Mouse (Mus musculus): ENCODE data around the gene Kctd7. TPM values are rescaled to one million over a fixed set of nuclear protein-coding genes. Genes with fewer than 3 reads are reported as not detected.

Gene Kctd7
- polyA plus RNA-seq, 1 experiment, result 8.7 TPM

GRCm38 (mm10) chr5:130117932-130118331, 26.7 kb upstream of the Kctd7 start:
- TF ChIP-seq CTCF (IDR thresholded peaks at IDR 0.05; ENCODE audit: extremely low read depth, insufficient read depth, low read length) (no peak), POLR2A (IDR thresholded peaks at IDR 0.05; ENCODE audit: extremely low read depth, insufficient read depth, low read length) (no peak)
- Histone ChIP-seq H3K4me1 (ENCODE audit: control insufficient read depth, insufficient read depth, low read length) (peaks cover 2% of the 10 kb centered on the region), H3K4me3 (ENCODE audit: insufficient read depth, low read length) (no peak overlapping the region), H3K27ac (ENCODE audit: insufficient read depth, low read length) (0 out of 2 replicates have a peak overlapping the region, but pooled peaks have one; percentile 37)

GRCm38 (mm10) chr5:130119236-130119635, 25.4 kb upstream of the Kctd7 start:
- H3K4me3 ChIP-seq (ENCODE audit: insufficient read depth, low read length), result no peak overlapping the region
- H3K27ac ChIP-seq (ENCODE audit: insufficient read depth, low read length), result no peak overlapping the region
- TF ChIP-seq CTCF (IDR thresholded peaks at IDR 0.05; ENCODE audit: extremely low read depth, insufficient read depth, low read length) (no peak), POLR2A (IDR thresholded peaks at IDR 0.05; ENCODE audit: extremely low read depth, insufficient read depth, low read length) (no peak)
- H3K4me1 ChIP-seq (ENCODE audit: control insufficient read depth, insufficient read depth, low read length), result peaks cover 2% of the 10 kb centered on the region

- no peak overlapping the region for H3K27ac ChIP-seq (ENCODE audit: insufficient read depth, low read length)
These were observed 24.5 kb upstream of the Kctd7 start for GRCm38 (mm10) chr5:130120070-130120736.

GRCm38 (mm10) chr5:130120904-130121303, 23.8 kb upstream of the Kctd7 start:
- Histone ChIP-seq H3K4me1 (ENCODE audit: control insufficient read depth, insufficient read depth, low read length) (peaks cover 2% of the 10 kb centered on the region), H3K4me3 (ENCODE audit: insufficient read depth, low read length) (no peak overlapping the region), H3K27ac (ENCODE audit: insufficient read depth, low read length) (no peak overlapping the region)
- TF ChIP-seq CTCF (IDR thresholded peaks at IDR 0.05; ENCODE audit: extremely low read depth, insufficient read depth, low read length), result no peak
- no peak for TF ChIP-seq POLR2A (IDR thresholded peaks at IDR 0.05; ENCODE audit: extremely low read depth, insufficient read depth, low read length)

More at GRCm38 (mm10) chr5:130120070-130120736, 24.5 kb upstream of the Kctd7 start:
- H3K4me1 ChIP-seq (ENCODE audit: control insufficient read depth, insufficient read depth, low read length), result peaks cover 2% of the 10 kb centered on the region
- H3K4me3 ChIP-seq (ENCODE audit: insufficient read depth, low read length), result no peak overlapping the region
- TF ChIP-seq CTCF (IDR thresholded peaks at IDR 0.05; ENCODE audit: extremely low read depth, insufficient read depth, low read length) (no peak), POLR2A (IDR thresholded peaks at IDR 0.05; ENCODE audit: extremely low read depth, insufficient read depth, low read length) (no peak)

- no peak overlapping the region for H3K4me3 ChIP-seq (ENCODE audit: insufficient read depth, low read length)
- no peak overlapping the region for H3K27ac ChIP-seq (ENCODE audit: insufficient read depth, low read length)
- no peak for TF ChIP-seq POLR2A (IDR thresholded peaks at IDR 0.05; ENCODE audit: extremely low read depth, insufficient read depth, low read length)
- TF ChIP-seq CTCF (IDR thresholded peaks at IDR 0.05; ENCODE audit: extremely low read depth, insufficient read depth, low read length), result no peak
- H3K4me1 ChIP-seq (ENCODE audit: control insufficient read depth, insufficient read depth, low read length), result peaks cover 2% of the 10 kb centered on the region
These were observed 22.3 kb upstream of the Kctd7 start for GRCm38 (mm10) chr5:130122355-130122754.

GRCm38 (mm10) chr5:130124271-130124670, 20.4 kb upstream of the Kctd7 start:
- TF ChIP-seq POLR2A (IDR thresholded peaks at IDR 0.05; ENCODE audit: extremely low read depth, insufficient read depth, low read length) (no peak), CTCF (IDR thresholded peaks at IDR 0.05; ENCODE audit: extremely low read depth, insufficient read depth, low read length) (no peak)

GRCm38 (mm10) chr5:130128686-130129523, 15.8 kb upstream of the Kctd7 start:
- TF ChIP-seq CTCF (IDR thresholded peaks at IDR 0.05; ENCODE audit: extremely low read depth, insufficient read depth, low read length) (no peak), POLR2A (IDR thresholded peaks at IDR 0.05; ENCODE audit: extremely low read depth, insufficient read depth, low read length) (no peak)
- Histone ChIP-seq H3K4me3 (ENCODE audit: insufficient read depth, low read length) (no peak overlapping the region), H3K27ac (ENCODE audit: insufficient read depth, low read length) (peak overlapping the region; percentile 68; the same call in 1 of the 2 replicates), H3K4me1 (ENCODE audit: control insufficient read depth, insufficient read depth, low read length) (peaks cover 3% of the 10 kb centered on the region)

More at GRCm38 (mm10) chr5:130124271-130124670, 20.4 kb upstream of the Kctd7 start:
- H3K4me1 ChIP-seq (ENCODE audit: control insufficient read depth, insufficient read depth, low read length), result peaks cover 5% of the 10 kb centered on the region
- H3K27ac ChIP-seq (ENCODE audit: insufficient read depth, low read length), result no peak overlapping the region
- no peak overlapping the region for H3K4me3 ChIP-seq (ENCODE audit: insufficient read depth, low read length)

- Histone ChIP-seq H3K4me3 (ENCODE audit: insufficient read depth, low read length) (no peak overlapping the region), H3K27ac (ENCODE audit: insufficient read depth, low read length) (peak overlapping the region; percentile 68; the same call in 1 of the 2 replicates), H3K4me1 (ENCODE audit: control insufficient read depth, insufficient read depth, low read length) (peaks cover 3% of the 10 kb centered on the region)
- TF ChIP-seq CTCF (IDR thresholded peaks at IDR 0.05; ENCODE audit: extremely low read depth, insufficient read depth, low read length) (no peak), POLR2A (IDR thresholded peaks at IDR 0.05; ENCODE audit: extremely low read depth, insufficient read depth, low read length) (no peak)
These were observed 15.2 kb upstream of the Kctd7 start for GRCm38 (mm10) chr5:130129524-130129793.

GRCm38 (mm10) chr5:130136597-130136996, 8.1 kb upstream of the Kctd7 start:
- Histone ChIP-seq H3K27ac (ENCODE audit: insufficient read depth, low read length) (no peak overlapping the region), H3K4me3 (ENCODE audit: insufficient read depth, low read length) (no peak overlapping the region), H3K4me1 (ENCODE audit: control insufficient read depth, insufficient read depth, low read length) (no peaks in the 10 kb centered on the region)
- TF ChIP-seq CTCF (IDR thresholded peaks at IDR 0.05; ENCODE audit: extremely low read depth, insufficient read depth, low read length) (no peak), POLR2A (IDR thresholded peaks at IDR 0.05; ENCODE audit: extremely low read depth, insufficient read depth, low read length) (no peak)
